In the genomic region with DNA sequence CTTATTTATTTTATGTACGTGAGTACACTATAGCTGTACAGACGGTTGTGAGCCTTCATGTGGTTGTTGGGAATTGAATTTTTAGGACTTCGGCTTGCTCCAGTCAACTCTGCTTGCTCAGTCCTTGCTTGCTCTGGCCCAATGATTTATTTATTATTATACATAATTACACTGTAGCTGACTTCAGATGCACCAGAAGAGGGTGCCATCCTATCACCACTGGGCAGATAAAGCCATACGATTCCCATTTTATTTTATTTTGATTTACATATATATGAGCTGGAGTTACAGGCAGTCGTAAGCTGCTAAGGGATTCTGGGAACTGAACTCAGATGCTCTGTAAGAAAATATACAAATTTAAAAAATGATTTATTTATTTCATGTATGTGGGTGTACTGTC, we compare ENCODE assay signal across 14 mouse cellular contexts.
"Had no signal": no experiment of that assay in that cellular context is flagged by ENCODE, and none has a peak within 500 bp of the region (broad histone marks: within the 10 kb centered on the region; RNA-seq: fewer than 3 reads in every experiment).

No protein-coding gene starts in this region.

- H3K4me2 ChIP-seq: intestine, embryonic 15.5 days; limb, embryonic 12.5 days; midbrain, embryonic 12.5 days; neural tube, embryonic 12.5 days had no signal

- H3K27ac ChIP-seq: intestine, embryonic 15.5 days; limb, embryonic 12.5 days; liver, embryonic 14.5 days; macrophage; midbrain, embryonic 12.5 days; neural tube, embryonic 12.5 days had no signal

- H3K9ac ChIP-seq: intestine, embryonic 15.5 days; limb, embryonic 12.5 days; liver, embryonic 14.5 days; midbrain, embryonic 12.5 days; neural tube, embryonic 12.5 days had no signal

- H3K36me3 ChIP-seq: intestine, embryonic 15.5 days; midbrain, embryonic 12.5 days; neural tube, embryonic 12.5 days had no signal

- H3K9me3 ChIP-seq: intestine, embryonic 15.5 days; limb, embryonic 12.5 days; megakaryocyte, embryonic 14.5 days; midbrain, embryonic 12.5 days; neural tube, embryonic 12.5 days had no signal

- ATAC-seq: intestine, embryonic 15.5 days had no signal

- H3K27me3 ChIP-seq: intestine, embryonic 15.5 days; limb, embryonic 12.5 days; megakaryocyte, embryonic 14.5 days; midbrain, embryonic 12.5 days; neural tube, embryonic 12.5 days had no signal

- DNase-seq: kidney, adult 8-10 months; kidney, postnatal 4 days; liver; lung, adult 2 months; lung, postnatal 10 days; thymus, adult 18-20 months; thymus, postnatal 14 days had no signal

- H3K4me3 ChIP-seq: intestine, embryonic 15.5 days; limb, embryonic 12.5 days; megakaryocyte, embryonic 14.5 days; midbrain, embryonic 12.5 days; neural tube, embryonic 12.5 days had no signal
